ENCODE assay signal across 21 mouse cellular contexts in genomic region chr8:84027449-84027848, GRCm38 (mm10). TPM values are rescaled to one million over a fixed set of nuclear protein-coding genes. Genes with fewer than 3 reads are reported as not detected.
DNase-seq lines count a peak whose midpoint lies in the region; ATAC-seq and TF ChIP-seq lines count a peak whose summit lies in the region.
"Had no signal": no experiment of that assay in that cellular context is flagged by ENCODE, and none has a peak within 500 bp of the region (broad histone marks: within the 10 kb centered on the region; RNA-seq: fewer than 3 reads in every experiment).

No protein-coding gene starts in this region.

- H3K4me2 ChIP-seq in CH12.LX (ENCODE audit: insufficient read depth, low read depth, poor library complexity, severe bottlenecking): no peak overlapping the region
- H3K4me2 ChIP-seq in myocyte (ENCODE audit: low read depth): no peak overlapping the region
- H3K4me2 ChIP-seq: liver, embryonic 15.5 days had no signal

- H3K4me1 ChIP-seq in CH12.LX (ENCODE audit: control insufficient read depth in 1 of 2, insufficient read depth in 2 of 2): peaks cover 2 to 4% of the 10 kb centered on the region in 2 experiments; a peak in 3 of 4 replicates

- no peak for TF ChIP-seq RAD21 in CH12.LX (IDR thresholded peaks at IDR 0.05; ENCODE audit: low read depth, low read length)

- H3K27me3 ChIP-seq in CH12.LX (replicated peaks) (peaks cover 9% of the 10 kb centered on the region), myocyte (ENCODE audit: control insufficient read depth, insufficient read depth, insufficient read length) (no peaks in the 10 kb centered on the region)

- peak; percentile 47 for DNase-seq in lung, postnatal 10 days
- no peak for DNase-seq in lung, adult 18-20 months
- peak; percentile 48 for DNase-seq in CH12.LX (ENCODE audit: extremely low read depth)
- no peak for DNase-seq in layer of hippocampus, postnatal 14 days (ENCODE audit: low spot score in 2 of 2)
- DNase-seq in right cerebral cortex, adult 18-20 months: no peak
- DNase-seq in urinary bladder, postnatal 36 days (ENCODE audit: low spot score in 2 of 2): no peak
- DNase-seq: adrenal gland, adult 2 months; cerebellum, adult 9-11 months; left cerebral cortex, postnatal 4 days; thymus, postnatal 14 days had no signal

- no peaks in the 10 kb centered on the region for H3K9me3 ChIP-seq in CH12.LX (replicated peaks; ENCODE audit: low read length)
- H3K9me3 ChIP-seq: embryonic facial prominence, embryonic 12.5 days; heart, embryonic 15.5 days; hindbrain, embryonic 15.5 days; liver, embryonic 15.5 days; megakaryocyte, embryonic 14.5 days had no signal

- H3K4me3 ChIP-seq in CH12.LX (replicated peaks in 1 of 3; ENCODE audit: low read depth in 2 of 3, low read length in 2 of 3, poor library complexity in 1 of 3) (no peak overlapping the region), myocyte (no peak overlapping the region)
- H3K4me3 ChIP-seq: heart, embryonic 15.5 days; liver, embryonic 15.5 days; megakaryocyte, embryonic 14.5 days had no signal

- ATAC-seq in activated CD4-positive, CD25-positive, alpha-beta regulatory T cell, adult 4 months: peak; percentile 34

- H3K36me3 ChIP-seq in CH12.LX (replicated peaks in 1 of 2; ENCODE audit: control insufficient read depth in 1 of 2, insufficient read depth in 1 of 2, low read length in 1 of 2) (peaks cover 0 to 23% of the 10 kb centered on the region in 2 experiments), myocyte (ENCODE audit: control insufficient read depth, insufficient read depth) (no peaks in the 10 kb centered on the region)
- H3K36me3 ChIP-seq: embryonic facial prominence, embryonic 12.5 days; heart, embryonic 15.5 days; hindbrain, embryonic 15.5 days; liver, embryonic 15.5 days had no signal

- no peak for TF ChIP-seq CTCF in CH12.LX (conservative IDR thresholded peaks at IDR 0.05 in 1 of 2, IDR thresholded peaks at IDR 0.05 in 1 of 2; ENCODE audit: low read depth in 2 of 2, low read length in 2 of 2)

- in situ Hi-C loops in CH12.LX (cut with MboI; ENCODE audit: low pct_ligation_motif_present, low pct_unique_long_range_greater_than_20kb, low sequenced_read_pairs): loop anchor here (25.0 kb wide), 1 partner anchor 310 kb away; no protein-coding TSS in a partner anchor

- H3ac ChIP-seq in myocyte (ENCODE audit: control insufficient read depth, insufficient read length): no peak overlapping the region

- TF ChIP-seq POLR2A in CH12.LX (IDR thresholded peaks at IDR 0.05; ENCODE audit: low read depth, low read length) (no peak), myocyte (IDR thresholded peaks at IDR 0.05; ENCODE audit: insufficient read length, low read depth) (no peak)

- H3K27ac ChIP-seq in CH12.LX (ENCODE audit: insufficient read depth, low read depth): no peak overlapping the region
- H3K27ac ChIP-seq: embryonic facial prominence, embryonic 12.5 days; heart, embryonic 15.5 days; hindbrain, embryonic 15.5 days; liver, embryonic 15.5 days had no signal

- H3K79me2 ChIP-seq in CH12.LX (replicated peaks; ENCODE audit: control insufficient read depth, extremely low read depth, insufficient read depth, poor library complexity, severe bottlenecking) (no peaks in the 10 kb centered on the region), myocyte (ENCODE audit: control insufficient read depth, insufficient read depth) (no peaks in the 10 kb centered on the region)

- dilution Hi-C loops in CH12.LX (cut with MboI; ENCODE audit: extremely low pct_ligation_motif_present, extremely low pct_unique_long_range_greater_than_20kb, low sequenced_read_pairs): no loop called here

- no peak overlapping the region for H3K9ac ChIP-seq in CH12.LX (ENCODE audit: insufficient read depth, low read depth)
- H3K9ac ChIP-seq: embryonic facial prominence, embryonic 12.5 days; heart, embryonic 15.5 days; hindbrain, embryonic 15.5 days; liver, embryonic 15.5 days had no signal

- TF ChIP-seq EP300 in CH12.LX (IDR thresholded peaks at IDR 0.05; ENCODE audit: low read length): no peak

TF ChIP-seq in CH12.LX, 34 proteins besides CTCF, POLR2A, EP300 and RAD21:
- TF ChIP-seq MAX (IDR thresholded peaks at IDR 0.05; ENCODE audit: low read length) (no peak), CHD2 (IDR thresholded peaks at IDR 0.05; ENCODE audit: low read length) (no peak), NRF1 (IDR thresholded peaks at IDR 0.05; ENCODE audit: low read depth, low read length) (no peak), E2F4 (IDR thresholded peaks at IDR 0.05; ENCODE audit: insufficient replicate concordance, low read depth, low read length) (no peak), JUN (IDR thresholded peaks at IDR 0.05; ENCODE audit: insufficient read depth, low read depth, low read length) (no peak), JUND (conservative IDR thresholded peaks at IDR 0.05; ENCODE audit: low read depth, low read length) (no peak), ELF1 (IDR thresholded peaks at IDR 0.05; ENCODE audit: low read depth, low read length) (no peak), CHD1 (IDR thresholded peaks at IDR 0.05; ENCODE audit: low read depth, low read length) (no peak), ETS1 (conservative IDR thresholded peaks at IDR 0.05; ENCODE audit: low read depth, low read length) (no peak), USF2 (conservative IDR thresholded peaks at IDR 0.05; ENCODE audit: low read depth, low read length) (no peak), USF1 (IDR thresholded peaks at IDR 0.05; ENCODE audit: low read depth, low read length) (no peak)

TF ChIP-seq in myocyte, 11 proteins besides CTCF, POLR2A, EP300 and RAD21:
- peak; percentile 71 for TF ChIP-seq REST (IDR thresholded peaks at IDR 0.05; ENCODE audit: insufficient read depth, insufficient read length)
- no peak for TF ChIP-seq MAX (IDR thresholded peaks at IDR 0.05; ENCODE audit: low read depth)

RNA-seq across cellular contexts. Expression of gene Palm3, which starts 6.2 kb away (rescaled TPM):
- 0.13 TPM in 2 replicates for total RNA-seq in CH12.LX (2012; rRNA removed)
- total RNA-seq in CH12.LX (2014; rRNA removed): 0.12 and 0.16 TPM in 2 replicates
- 0.44 and 0.77 TPM in 2 replicates for polyA plus RNA-seq in CH12.LX (2012; ENCODE audit: insufficient read length, low read depth)
- 1 to 10 TPM; 1.1 to 2.4 TPM for polyA plus RNA-seq in activated CD4-positive, CD25-positive, alpha-beta regulatory T cell, adult 4 months (2017; shearing (Covaris generic))
- 4.9 TPM for polyA plus RNA-seq in myocyte (2012; fragmentation: generic; extraction: Trizol)
- total RNA-seq in layer of hippocampus, postnatal 14 days (2021): 1 to 10 TPM; 4.1 to 7.9 TPM

RNA-seq across cellular contexts. Expression of gene Il27ra, which starts 14.9 kb away (rescaled TPM):
- total RNA-seq in CH12.LX (2012; rRNA removed) (0.97 and 1.4 TPM in 2 replicates), CH12.LX (2014; rRNA removed) (2.1 and 2.3 TPM in 2 replicates)
- polyA plus RNA-seq in CH12.LX (2012; ENCODE audit: insufficient read length, low read depth) (2.4 and 3.0 TPM in 2 replicates), myocyte (2012; fragmentation: generic; extraction: Trizol) (0.07 TPM)
- 100 to 1,000 TPM; 185 to 292 TPM for polyA plus RNA-seq in activated CD4-positive, CD25-positive, alpha-beta regulatory T cell, adult 4 months (2017; shearing (Covaris generic))
- 1 to 10 TPM; 1.6 to 1.8 TPM for total RNA-seq in layer of hippocampus, postnatal 14 days (2021)

RNA-seq across cellular contexts. Expression of gene 2210011C24Rik, which starts 15.5 kb away (rescaled TPM):
- total RNA-seq in CH12.LX (2012; rRNA removed) (not detected in 2 replicates), CH12.LX (2014; rRNA removed) (not detected in 2 replicates)
- polyA plus RNA-seq in CH12.LX (2012; ENCODE audit: insufficient read length, low read depth) (not detected in 2 replicates), myocyte (2012; fragmentation: generic; extraction: Trizol) (6.1 TPM)
- 1 to 10 TPM in 1 of 2 experiments, under 1 TPM in 1; 0.83 to 1.1 TPM for polyA plus RNA-seq in activated CD4-positive, CD25-positive, alpha-beta regulatory T cell, adult 4 months (2017; shearing (Covaris generic))
- 1 to 10 TPM; 2.5 to 2.8 TPM for total RNA-seq in layer of hippocampus, postnatal 14 days (2021)
- total RNA-seq: adrenal gland, adult 2 months; left cerebral cortex, postnatal 4 days; monocyte, adult 5-6 weeks had no signal
- polyA plus RNA-seq: embryonic facial prominence, embryonic 12.5 days; liver, embryonic 15.5 days had no signal

RNA-seq across cellular contexts. Expression of gene Rln3, which starts 17.4 kb away (rescaled TPM):
- total RNA-seq in CH12.LX (2012; rRNA removed): not detected in 2 replicates
- not detected in 2 replicates for total RNA-seq in CH12.LX (2014; rRNA removed)
- polyA plus RNA-seq in CH12.LX (2012; ENCODE audit: insufficient read length, low read depth): not detected in 2 replicates
- polyA plus RNA-seq in activated CD4-positive, CD25-positive, alpha-beta regulatory T cell, adult 4 months (2017; shearing (Covaris generic)): 10 to 100 TPM; 44.3 to 60.9 TPM
- not detected for polyA plus RNA-seq in myocyte (2012; fragmentation: generic; extraction: Trizol)
- total RNA-seq in layer of hippocampus, postnatal 14 days (2021): not detected
- total RNA-seq: adrenal gland, adult 2 months; left cerebral cortex, postnatal 4 days; monocyte, adult 5-6 weeks had no signal
- polyA plus RNA-seq: embryonic facial prominence, embryonic 12.5 days; gonadal fat pad, adult 2 months; heart, embryonic 15.5 days; kidney, embryonic 16.5 days; stomach, embryonic 14.5 days had no signal

RNA-seq across cellular contexts. Expression of gene 1700067K01Rik, which starts 26.1 kb away (rescaled TPM):
- total RNA-seq in CH12.LX (2012; rRNA removed) (0.38 and 0.80 TPM in 2 replicates), CH12.LX (2014; rRNA removed) (not detected in 2 replicates)
- polyA plus RNA-seq in CH12.LX (2012; ENCODE audit: insufficient read length, low read depth) (0.55 and 0.67 TPM in 2 replicates), myocyte (2012; fragmentation: generic; extraction: Trizol) (0.29 TPM)
- under 1 TPM in 1 of 2 experiments, not detected in 1; 0.95 TPM for polyA plus RNA-seq in activated CD4-positive, CD25-positive, alpha-beta regulatory T cell, adult 4 months (2017; shearing (Covaris generic))
- 1 to 10 TPM in 1 of 2 experiments, under 1 TPM in 1; 0.39 to 1.2 TPM for total RNA-seq in layer of hippocampus, postnatal 14 days (2021)
- total RNA-seq: monocyte, adult 5-6 weeks had no signal

Comparison
In these comparisons a context has a peak if more than half of its experiments do, and no peak if none do; other contexts are left out.
1. DNase-seq: peak in lung, postnatal 10 days (single experiment) and CH12.LX (single experiment); none in lung, adult 18-20 months (0 of 2), layer of hippocampus, postnatal 14 days (0 of 2), right cerebral cortex, adult 18-20 months (single experiment) and urinary bladder, postnatal 36 days (0 of 2).
2. RNA of gene Il27ra, which starts 14.9 kb away (polyA plus RNA-seq): 185 to 292 TPM in activated CD4-positive, CD25-positive, alpha-beta regulatory T cell, adult 4 months; 2.4 to 3.0 TPM in CH12.LX and 0.07 TPM in myocyte (single experiment); every median in the first group is over 10 times any median in the second.